8 mouse cellular contexts compared by ENCODE assay signal in genomic region chr13:55599566-55600540, GRCm38 (mm10). TPM values are rescaled to one million over a fixed set of nuclear protein-coding genes. Genes with fewer than 3 reads are reported as not detected.
DNase-seq lines count a peak whose midpoint lies in the region; ATAC-seq and TF ChIP-seq lines count a peak whose summit lies in the region.

B4galt7 (plus strand) TSS chr13:55599896.

- peak within 1 kb of the TSS; percentile 77 for H3K4me2 ChIP-seq in hindbrain, postnatal 0 days (ENCODE audit: low read depth, low read length)

- no peak for TF ChIP-seq CTCF in hindbrain, postnatal 0 days (IDR thresholded peaks at IDR 0.05; ENCODE audit: low read depth)
- TF ChIP-seq CTCF in left cerebral cortex, adult 2 months (IDR thresholded peaks at IDR 0.05), result no peak

- peak; percentile 94 for ATAC-seq in hindbrain, postnatal 0 days
- ATAC-seq in megakaryocyte, adult 5-6 weeks (ENCODE audit: poor library complexity, severe bottlenecking), result peak; percentile 97

- peaks cover 12% of the 10 kb centered on the region; the same call in 1 of the 2 replicates for H3K4me1 ChIP-seq in hindbrain, postnatal 0 days (ENCODE audit: insufficient read depth, low read length)

- 7% methylated on average over 51 of the region's 51 CpGs for WGBS in hindbrain, postnatal 0 days

- intact Hi-C loops in left cerebral cortex, adult 2 months (cut with DNase I), result no loop called here

- DNase-seq in T-cell, adult 2 months (ENCODE audit: low spot score), result peak; percentile 72
- peak; percentile 69 to 87 for DNase-seq in cerebellum, postnatal 4 days (ENCODE audit: low spot score in 2 of 2)
- DNase-seq in gastrocnemius, adult 8-10 months (ENCODE audit: low spot score in 2 of 2), result peak; percentile 82
- DNase-seq in hindbrain, postnatal 0 days (ENCODE audit: low spot score), result peak; percentile 87
- peak; percentile 81 to 86 for DNase-seq in left cerebral cortex, adult 2 months (ENCODE audit: extremely low spot score in 1 of 2, low spot score in 2 of 2)
- peak; percentile 85 for DNase-seq in right cerebral cortex, adult 18-20 months
- DNase-seq in urinary bladder, postnatal 10 days (ENCODE audit: low spot score), result peak; percentile 41

- peak within 1 kb of the TSS; percentile 84 for H3K27ac ChIP-seq in hindbrain, postnatal 0 days
- peak within 1 kb of the TSS; percentile 89 for H3K27ac ChIP-seq in left cerebral cortex, adult 2 months

- peak within 1 kb of the TSS; percentile 89 for H3K9ac ChIP-seq in hindbrain, postnatal 0 days (replicated peaks; ENCODE audit: low read length)

- no peaks in the 10 kb centered on the region for H3K9me3 ChIP-seq in hindbrain, postnatal 0 days (ENCODE audit: low read length)

- H3K4me3 ChIP-seq in hindbrain, postnatal 0 days (ENCODE audit: low read length), result peak within 1 kb of the TSS; percentile 94
- H3K4me3 ChIP-seq in left cerebral cortex, adult 2 months, result peak within 1 kb of the TSS; percentile 88

- peaks cover 24% of the 10 kb centered on the region for H3K36me3 ChIP-seq in hindbrain, postnatal 0 days (ENCODE audit: insufficient read depth, low read length)

- no peaks in the 10 kb centered on the region for H3K27me3 ChIP-seq in hindbrain, postnatal 0 days (ENCODE audit: insufficient read depth, low read length)

RNA-seq across cellular contexts. Expression of gene B4galt7, which starts in this region (rescaled TPM):
- 1 to 10 TPM; 4.8 to 5.8 (median 5.1) TPM for total RNA-seq in gastrocnemius, adult 8-10 months (2022)
- 66.7 and 66.8 TPM in 2 replicates for total RNA-seq in hindbrain, postnatal 0 days (2014; rRNA removed)
- 42.9 and 44.0 TPM in 2 replicates for polyA plus RNA-seq in hindbrain, postnatal 0 days (2015; fragmentation: Nextera tagmentation; extraction: Ambion mirVana)
- total RNA-seq in left cerebral cortex, adult 2 months (2021), result 10 to 100 TPM; 24.7 to 25.8 TPM
- total RNA-seq in megakaryocyte, adult 5-6 weeks (2015), result 10.4 TPM in 2 replicates
- total RNA-seq in megakaryocyte, adult 5-6 weeks (2017), result 11.3 and 11.8 TPM in 2 replicates

Comparison
In these comparisons a context has a peak if more than half of its experiments do, and no peak if none do; other contexts are left out.
1. Peak in every context shown above with its lines: DNase-seq, ATAC-seq, H3K4me3 ChIP-seq and H3K27ac ChIP-seq.